In the genomic region with DNA sequence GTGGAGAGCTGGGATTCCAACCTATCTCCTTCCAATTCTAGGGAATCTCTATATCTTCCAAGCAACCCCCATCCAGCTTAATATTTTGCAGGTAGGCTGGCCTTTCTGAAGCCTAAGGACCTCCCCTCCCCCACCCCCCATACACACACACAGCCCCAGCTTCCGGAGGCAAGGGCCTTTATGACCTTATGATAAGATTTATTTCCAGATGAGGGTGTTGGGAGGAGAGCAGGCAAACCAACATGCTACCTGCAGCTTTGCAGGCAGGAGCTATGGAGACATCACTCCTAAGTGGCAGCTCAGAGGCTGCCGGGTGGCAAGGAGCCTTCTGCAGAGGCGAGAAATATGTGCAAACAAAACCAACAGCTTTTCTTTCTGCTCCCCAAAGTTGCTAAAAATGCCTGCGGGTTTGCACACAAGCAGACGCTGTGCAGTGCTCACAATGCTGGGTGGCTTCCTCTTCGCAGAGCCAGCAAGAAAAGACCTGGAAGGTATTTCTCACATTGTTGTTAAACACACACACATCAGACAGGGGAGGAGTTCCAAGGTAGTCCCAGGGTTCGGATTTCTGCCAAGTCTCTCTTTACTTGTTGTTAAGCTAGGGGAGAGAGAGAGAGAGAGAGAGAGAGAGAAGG, we compare ENCODE assay signal across 8 mouse cellular contexts.
DNase-seq lines count a peak whose midpoint lies in the region; ATAC-seq and TF ChIP-seq lines count a peak whose summit lies in the region.
"Had no signal": no experiment of that assay in that cellular context is flagged by ENCODE, and none has a peak within 500 bp of the region (broad histone marks: within the 10 kb centered on the region; RNA-seq: fewer than 3 reads in every experiment).

No protein-coding gene starts in this region.

- no peak for TF ChIP-seq CTCF in thymus, adult 2 months (IDR thresholded peaks at IDR 0.05; ENCODE audit: borderline replicate concordance, control insufficient read depth, extremely low read depth, insufficient read depth, low read length, poor library complexity)

- H3K4me3 ChIP-seq in kidney, embryonic 16.5 days (ENCODE audit: low read length) = no peak overlapping the region
- no peak overlapping the region for H3K4me3 ChIP-seq in thymus, adult 2 months (ENCODE audit: control insufficient read depth, insufficient read depth, low read length)
- H3K4me3 ChIP-seq in limb, embryonic 10.5 days = no peak overlapping the region

- H3K4me2 ChIP-seq in kidney, embryonic 16.5 days (replicated peaks; ENCODE audit: low read depth, low read length) = no peak overlapping the region

- no peaks in the 10 kb centered on the region for H3K27me3 ChIP-seq in kidney, embryonic 16.5 days (ENCODE audit: insufficient read depth, low read length)
- no peaks in the 10 kb centered on the region for H3K27me3 ChIP-seq in thymus, adult 2 months (ENCODE audit: control insufficient read depth, insufficient read depth, low read length)
- H3K27me3 ChIP-seq in limb, embryonic 10.5 days (ENCODE audit: low read depth, poor library complexity, severe bottlenecking) = no peaks in the 10 kb centered on the region

- ATAC-seq in kidney, embryonic 16.5 days (ENCODE audit: low FRiP score, low TSS enrichment) = peak; percentile 37; the same call in 1 of the 2 replicates
- ATAC-seq: forebrain, embryonic 16.5 days had no signal

- peaks cover 13% of the 10 kb centered on the region for H3K4me1 ChIP-seq in kidney, embryonic 16.5 days (ENCODE audit: insufficient read depth, low read length)
- peaks cover 37% of the 10 kb centered on the region for H3K4me1 ChIP-seq in thymus, adult 2 months (replicated peaks; ENCODE audit: control insufficient read depth, insufficient read depth, low read length)
- H3K4me1 ChIP-seq in limb, embryonic 10.5 days = peaks cover 19% of the 10 kb centered on the region

- 31% methylated on average over 7 of the region's 7 CpGs for WGBS in kidney, embryonic 16.5 days
- 38% methylated on average over 7 of the region's 7 CpGs for WGBS in thymus, adult 2 months
- 45% methylated on average over 7 of the region's 7 CpGs for WGBS in limb, embryonic 10.5 days

- H3K27ac ChIP-seq in kidney, embryonic 16.5 days (ENCODE audit: low read length) = peak overlapping the region; percentile 49
- peak overlapping the region; percentile 65; the same call in 1 of the 2 replicates for H3K27ac ChIP-seq in thymus, adult 2 months (ENCODE audit: control insufficient read depth, insufficient read depth, low read length)
- H3K27ac ChIP-seq in limb, embryonic 10.5 days = peak overlapping the region; percentile 71

- no peaks in the 10 kb centered on the region for H3K9me3 ChIP-seq in kidney, embryonic 16.5 days (ENCODE audit: low read length)
- H3K9me3 ChIP-seq in limb, embryonic 10.5 days (replicated peaks) = no peaks in the 10 kb centered on the region

- TF ChIP-seq POLR2A in thymus, adult 2 months (IDR thresholded peaks at IDR 0.05; ENCODE audit: control insufficient read depth, extremely low read depth, insufficient read depth, low read length, poor library complexity) = no peak

- no peaks in the 10 kb centered on the region for H3K36me3 ChIP-seq in kidney, embryonic 16.5 days (ENCODE audit: insufficient read depth, low read length)
- H3K36me3 ChIP-seq in thymus, adult 2 months (ENCODE audit: control insufficient read depth, insufficient read depth, low read length) = no peaks in the 10 kb centered on the region
- H3K36me3 ChIP-seq in limb, embryonic 10.5 days = no peaks in the 10 kb centered on the region

- H3K9ac ChIP-seq in kidney, embryonic 16.5 days (replicated peaks; ENCODE audit: low read length) = no peak overlapping the region

- no peak for DNase-seq in kidney, adult 9 months
- DNase-seq in thymus, adult 2 months = no peak
- DNase-seq in thymus, postnatal 0 days (ENCODE audit: low spot score) = no peak
- DNase-seq in limb, embryonic 10.5 days (ENCODE audit: low spot score) = peak; percentile 32
- peak; percentile 15 for DNase-seq in thymus, postnatal 4 days
- no peak for DNase-seq in adrenal gland, adult (ENCODE audit: inconsistent age in 2 of 2, low spot score in 1 of 2)

Comparison
In these comparisons a context has a peak if more than half of its experiments do, and no peak if none do; other contexts are left out.
1. DNase-seq: peak in limb, embryonic 10.5 days (single experiment) and thymus, postnatal 4 days (single experiment); none in kidney, adult 9 months (single experiment), thymus, adult 2 months (single experiment), thymus, postnatal 0 days (single experiment) and adrenal gland, adult (0 of 2).
2. Peak in every context shown above with its lines, with median percentiles within 50 percentile points of each other: H3K27ac ChIP-seq.